Mouse (Mus musculus) spleen, postnatal 14 days (tissue): ENCODE data around the gene Slc9a2.
"Not testable (repeated sequence)": the region's sequence is repeated elsewhere in the genome, so short reads cannot be mapped to it uniquely, and the experiment has no call there.

Experiments
- DNase-seq, 2 experiments: peaks; one replicate each; pipeline ENCODE4 v3.0.0; 2021 to 2022; ENCODE audit warnings: low spot score in 2 of 2

Gene Slc9a2

DNA sequence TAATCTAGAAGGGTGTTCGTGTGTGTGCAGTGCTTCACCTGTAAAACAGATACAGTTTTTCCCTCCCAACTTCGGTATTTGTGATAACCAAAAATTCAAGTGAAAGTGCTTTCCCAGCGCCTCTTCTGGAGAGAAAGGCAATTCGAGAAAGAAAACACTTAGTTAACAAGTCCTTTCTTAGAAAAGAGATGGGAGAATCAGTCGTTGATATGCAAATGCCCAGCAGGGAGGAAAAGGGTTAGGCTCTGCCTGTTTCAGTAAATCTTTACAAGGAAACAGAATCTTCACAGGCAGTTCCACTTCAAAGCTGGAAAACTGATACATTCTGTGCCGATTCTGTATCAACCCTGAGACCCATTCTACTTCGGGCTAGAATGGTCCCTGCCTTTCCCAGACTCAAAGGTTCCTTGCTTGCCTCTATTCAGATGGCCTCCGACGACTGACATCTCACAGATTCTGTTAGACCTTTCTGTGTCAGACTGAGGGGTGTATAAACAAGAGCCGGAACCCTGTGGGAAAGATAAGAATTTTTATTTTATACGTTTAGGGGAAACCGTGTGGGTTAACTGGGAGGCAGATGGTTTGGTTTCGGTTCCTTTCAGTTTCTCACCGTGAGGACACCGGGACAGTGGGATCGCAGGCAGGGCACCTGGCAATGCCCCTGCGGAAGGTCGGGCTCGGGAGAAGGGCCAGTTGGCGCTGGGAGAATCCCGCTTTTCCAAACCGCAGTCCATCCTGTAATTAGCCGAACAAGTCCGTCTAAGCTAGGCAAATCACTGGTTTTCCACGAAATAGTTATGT lies at the start of gene Slc9a2:
Gene Slc9a2 (plus strand): TSS at position 508 of the 801 bp plus-strand sequence.
- no peak for DNase-seq

GRCm38 (mm10) chr1:40632407-40633062 lies 47.8 kb upstream of the Slc9a2 start:
- no peak for DNase-seq

GRCm38 (mm10) chr1:40634608-40635007 lies 45.8 kb upstream of the Slc9a2 start:
- DNase-seq, result no peak

GRCm38 (mm10) chr1:40648234-40648633 lies 32.1 kb upstream of the Slc9a2 start:
- DNase-seq, result no peak

DNA sequence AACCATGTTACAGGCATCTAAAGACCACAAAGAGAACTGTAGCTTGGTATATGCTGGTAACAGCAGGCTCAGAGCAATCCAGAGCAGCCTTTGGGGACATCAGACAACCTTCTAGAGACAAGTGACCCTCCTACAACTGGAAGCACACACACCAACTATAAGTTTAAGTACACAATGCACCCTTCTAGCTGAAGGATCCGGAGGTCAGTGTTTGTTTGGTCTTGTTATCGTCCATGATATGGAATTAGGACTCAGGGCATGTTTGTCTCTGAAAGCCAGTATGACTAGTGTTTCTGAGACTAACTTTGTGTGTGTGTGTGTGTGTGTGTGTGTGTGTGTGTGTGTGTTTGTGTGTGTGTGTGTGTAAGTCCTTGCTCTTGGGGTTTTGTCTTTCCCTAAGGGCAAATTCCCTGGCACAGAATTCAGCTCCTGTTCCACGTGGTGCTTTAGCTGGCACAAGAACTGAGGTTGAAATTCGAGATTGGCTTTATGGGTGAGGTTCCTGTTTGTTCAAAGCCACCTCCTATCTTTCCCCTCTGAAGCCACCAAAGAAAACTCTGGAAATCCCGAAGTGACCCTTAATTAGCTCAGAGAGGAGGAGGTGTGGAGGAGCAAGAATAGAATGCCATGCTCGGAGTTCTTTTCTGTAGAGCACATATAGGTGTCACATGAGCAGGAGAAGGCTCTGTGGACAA lies 29.4 kb upstream of the Slc9a2 start:
- no peak for DNase-seq

- no peak for DNase-seq
These were observed 23.3 kb upstream of the Slc9a2 start for GRCm38 (mm10) chr1:40657035-40657434.

- DNase-seq, result peak in 1 of 2 experiments; percentile 26
These were observed 22.3 kb upstream of the Slc9a2 start for GRCm38 (mm10) chr1:40657978-40658496.

GRCm38 (mm10) chr1:40659017-40659416 lies 21.4 kb upstream of the Slc9a2 start:
- DNase-seq, result no peak

DNA sequence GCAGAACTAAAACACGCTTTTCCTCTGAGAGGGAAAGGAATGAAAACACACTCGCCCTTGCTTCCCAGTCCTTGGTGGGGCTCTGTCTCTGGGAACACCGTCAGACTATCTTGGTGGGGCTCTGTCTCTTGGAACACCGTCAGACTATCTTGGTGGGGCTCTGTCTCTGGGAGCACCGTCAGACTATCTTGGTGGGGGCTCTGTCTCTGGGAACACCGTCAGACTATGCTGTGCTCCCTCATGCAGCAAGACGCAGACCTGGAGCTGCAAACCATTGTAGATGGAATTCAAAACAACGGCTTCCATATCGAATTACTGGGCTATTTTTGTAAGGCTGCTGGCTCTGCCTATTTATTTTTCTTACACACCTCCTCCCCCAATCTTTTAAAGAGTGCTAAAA lies 20.9 kb upstream of the Slc9a2 start:
- no peak for DNase-seq

DNA sequence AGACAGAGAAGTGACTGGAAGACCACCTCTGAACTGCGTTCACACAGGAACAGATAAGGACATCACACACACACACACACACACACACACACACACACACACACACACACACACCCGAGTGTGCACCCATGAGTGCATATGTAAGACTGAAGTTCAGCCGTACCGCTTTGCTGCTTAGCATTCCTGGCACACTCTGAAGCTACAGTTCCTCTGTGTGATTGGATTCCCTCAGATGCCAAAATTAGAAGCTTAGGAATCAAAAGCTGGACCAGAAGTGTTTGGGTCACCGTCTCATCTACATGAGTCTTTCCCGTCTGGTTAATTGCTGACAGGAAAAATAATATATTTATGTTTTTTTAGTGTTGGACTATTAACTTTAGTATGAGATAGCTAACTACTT lies 19.5 kb upstream of the Slc9a2 start:
- DNase-seq, result no peak

- no peak for DNase-seq
These were observed 14.7 kb upstream of the Slc9a2 start for GRCm38 (mm10) chr1:40665401-40666370.

- not testable (repeated sequence) for DNase-seq
These were observed 12.9 kb upstream of the Slc9a2 start for GRCm38 (mm10) chr1:40667442-40667841.

GRCm38 (mm10) chr1:40670025-40670424 lies 10.3 kb upstream of the Slc9a2 start:
- no peak for DNase-seq

GRCm38 (mm10) chr1:40671490-40671889 lies 8.9 kb upstream of the Slc9a2 start:
- no peak for DNase-seq

GRCm38 (mm10) chr1:40677306-40677705 lies 3.1 kb upstream of the Slc9a2 start:
- DNase-seq, result no peak

DNA sequence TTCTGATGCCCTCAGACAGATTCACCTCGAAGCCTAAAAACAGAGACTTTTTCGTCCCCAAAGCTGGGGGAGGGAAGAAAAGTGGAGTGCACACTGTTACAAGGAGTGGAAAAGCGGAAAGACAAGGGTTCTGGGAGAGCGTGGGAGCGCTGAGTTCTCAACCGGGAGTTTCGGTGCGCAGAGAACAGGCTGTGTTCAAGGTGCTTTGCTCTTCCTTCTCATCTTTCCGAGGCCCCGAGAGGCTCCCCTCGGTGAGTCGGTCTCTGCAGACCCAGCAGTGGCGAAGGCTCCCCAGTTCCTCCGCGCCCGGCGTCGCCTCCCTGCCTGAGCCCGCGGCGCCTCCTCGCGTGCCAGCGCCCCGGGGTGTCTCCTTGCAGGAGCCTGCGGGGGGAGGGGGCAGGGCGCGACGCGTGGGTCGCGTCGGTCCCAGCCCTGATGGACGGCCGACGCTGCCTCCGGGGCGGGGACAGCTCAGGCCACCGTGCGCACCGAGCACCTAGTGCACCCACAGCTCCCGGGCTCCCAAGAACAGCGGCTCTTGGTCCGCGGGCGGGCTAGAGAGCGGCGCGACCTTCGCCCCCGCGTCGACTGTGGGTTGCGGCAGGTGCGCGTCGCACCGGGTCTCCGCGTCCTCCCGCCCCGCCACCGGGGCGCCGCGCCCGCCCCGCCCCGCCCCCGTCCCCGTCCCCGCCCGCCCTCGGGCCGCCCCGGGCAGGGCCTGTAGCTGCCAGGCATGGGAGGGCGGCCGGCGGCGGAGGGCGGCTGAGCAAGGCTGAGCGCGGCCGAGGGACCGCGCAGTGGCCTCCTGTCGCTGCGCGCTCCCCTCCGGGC lies 709 bp downstream of the Slc9a2 start:
- DNase-seq, result no peak

GRCm38 (mm10) chr1:40681699-40682510 lies 1.5 kb downstream of the Slc9a2 start:
- DNase-seq, result no peak

DNA sequence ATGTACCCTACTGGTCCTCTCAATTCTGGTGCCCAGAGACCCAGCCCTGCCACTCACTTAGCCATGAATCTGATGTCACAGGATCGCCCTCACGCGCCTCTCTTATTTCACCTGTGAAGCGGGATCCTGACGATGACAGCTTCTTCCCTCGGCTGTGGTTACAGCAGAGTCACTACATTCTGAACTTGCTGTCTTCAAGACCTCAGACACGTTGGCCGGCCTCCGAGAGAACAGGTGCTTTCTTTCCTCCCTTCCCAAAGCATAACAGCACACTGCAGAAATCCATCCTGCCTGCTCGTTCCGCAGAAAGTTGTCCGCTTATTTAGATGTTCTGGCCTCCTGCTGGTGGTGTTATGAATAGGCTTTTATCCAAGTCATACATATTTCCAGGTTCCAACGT lies 13.9 kb downstream of the Slc9a2 start:
- DNase-seq, result no peak

- no peak for DNase-seq
These were observed 16.1 kb downstream of the Slc9a2 start for GRCm38 (mm10) chr1:40696436-40696835.
